Mouse (Mus musculus): Measurements from ENCODE around the gene Ep300. TPM values are rescaled to one million over a fixed set of nuclear protein-coding genes. Genes with fewer than 3 reads are reported as not detected.
A peak's percentile ranks its signal among the peaks of the same experiment; 100 is the strongest.

Gene Ep300
- total and polyA plus RNA-seq, 3 experiments, result 11.6 to 45.2 (median 32.3) TPM

DNA sequence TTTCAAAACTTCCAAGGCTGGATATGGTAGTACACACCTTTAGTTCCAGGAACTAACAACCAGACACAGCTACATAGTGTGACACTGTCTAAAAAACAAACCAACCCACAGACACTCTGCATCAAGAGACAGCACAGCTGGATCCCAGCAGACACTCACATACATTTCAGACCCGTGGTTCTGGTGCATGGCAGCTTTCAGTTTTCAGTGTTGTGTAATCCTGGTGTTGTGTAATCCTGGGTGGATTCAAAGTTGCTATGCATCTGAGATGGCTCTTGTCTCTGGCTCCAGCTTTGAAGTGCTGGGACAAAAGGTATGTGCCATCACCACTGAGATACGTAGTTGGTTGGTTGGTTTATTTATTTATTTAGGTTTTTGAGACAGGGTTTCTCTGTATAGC, 113.4 kb downstream of the Ep300 start:
- Histone ChIP-seq H3K27me3 (ENCODE audit: control insufficient read depth in 1 of 2, insufficient read depth in 2 of 2, low read length in 2 of 2) (no peaks in the 10 kb centered on the region), H3K79me2 (ENCODE audit: control insufficient read depth, insufficient read depth, low read length, poor library complexity) (no peaks in the 10 kb centered on the region), H3K4me1 (ENCODE audit: control insufficient read depth in 1 of 2, insufficient read depth in 2 of 2, low read length in 2 of 2) (peaks cover 2 to 11% of the 10 kb centered on the region in 2 experiments; a peak in 2 of 4 replicates), H3K36me3 (ENCODE audit: control insufficient read depth in 1 of 2, insufficient read depth in 2 of 2, low read length in 2 of 2) (peaks cover 0 to 8% of the 10 kb centered on the region in 2 experiments; a peak in 1 of 4 replicates), H3K9ac (ENCODE audit: control insufficient read depth, low read depth, low read length, poor library complexity, severe bottlenecking) (no peak overlapping the region), H3K9me3 (replicated peaks; ENCODE audit: insufficient read depth, low read length) (no peaks in the 10 kb centered on the region), H3K4me3 (ENCODE audit: control insufficient read depth in 1 of 2, insufficient read depth in 1 of 2, low read depth in 2 of 2, low read length in 2 of 2) (no peak overlapping the region), H3K27ac (ENCODE audit: control insufficient read depth, low read depth, low read length) (no peak overlapping the region)
- no peak for DNase-seq (ENCODE audit: low read depth, low spot score)
- TF ChIP-seq E2F4 (IDR thresholded peaks at IDR 0.05; ENCODE audit: borderline replicate concordance, low read depth, low read length) (no peak), ELF1 (IDR thresholded peaks at IDR 0.05; ENCODE audit: low read depth, low read length) (no peak), ZKSCAN1 (IDR thresholded peaks at IDR 0.05; ENCODE audit: low read depth, low read length) (no peak), UBTF (IDR thresholded peaks at IDR 0.05; ENCODE audit: borderline replicate concordance, insufficient read depth, low read depth, low read length) (no peak), TCF12 (IDR thresholded peaks at IDR 0.05; ENCODE audit: low read depth, low read length) (no peak), POLR2A (IDR thresholded peaks at IDR 0.05; ENCODE audit: control insufficient read depth in 1 of 2, insufficient read depth in 1 of 2, low read depth in 1 of 2, low read length in 2 of 2, poor library complexity in 1 of 2) (no peak), GATA1 (IDR thresholded peaks at IDR 0.05; ENCODE audit: low read depth, low read length) (no peak), MEF2A (IDR thresholded peaks at IDR 0.05; ENCODE audit: extremely low read depth, insufficient replicate concordance, low read depth, low read length, poor library complexity, severe bottlenecking) (no peak), RCOR1 (IDR thresholded peaks at IDR 0.05; ENCODE audit: low read depth, low read length) (no peak), USF1 (IDR thresholded peaks at IDR 0.05; ENCODE audit: low read depth, low read length) (no peak), POLR2AphosphoS2 (IDR thresholded peaks at IDR 0.05; ENCODE audit: low read length) (no peak), BHLHE40 (IDR thresholded peaks at IDR 0.05; ENCODE audit: borderline replicate concordance, low read depth, low read length) (no peak), MYC (IDR thresholded peaks at IDR 0.05; ENCODE audit: low read depth, low read length) (no peak), JUND (IDR thresholded peaks at IDR 0.05; ENCODE audit: low read depth, low read length) (no peak), ZNF384 (IDR thresholded peaks at IDR 0.05; ENCODE audit: low read depth, low read length) (no peak), ZMIZ1 (IDR thresholded peaks at IDR 0.05; ENCODE audit: low read depth, low read length) (no peak), CHD1 (IDR thresholded peaks at IDR 0.05; ENCODE audit: low read depth, low read length) (no peak)

DNA sequence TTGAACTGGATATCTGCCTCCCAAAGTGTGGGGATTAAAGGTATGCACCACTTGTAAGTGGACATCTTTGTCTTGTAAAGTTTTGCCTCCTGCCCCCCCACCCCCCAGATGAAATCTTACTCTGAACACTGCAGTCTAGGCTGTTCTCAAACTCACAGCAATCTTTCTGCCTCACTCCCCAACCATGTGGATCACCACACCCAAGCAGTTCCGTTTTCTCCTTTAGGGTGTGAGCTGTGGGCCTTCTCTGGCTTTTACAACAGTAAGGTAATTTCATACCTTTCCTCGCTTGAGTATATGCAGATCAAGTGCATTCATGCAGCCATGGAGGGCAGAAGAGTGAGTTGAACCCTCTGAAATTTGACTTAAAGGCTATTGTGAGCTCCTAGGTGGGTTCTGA, 115.0 kb downstream of the Ep300 start:
- Histone ChIP-seq H3K4me3 (ENCODE audit: control insufficient read depth in 1 of 2, insufficient read depth in 1 of 2, low read depth in 2 of 2, low read length in 2 of 2) (no peak overlapping the region), H3K79me2 (ENCODE audit: control insufficient read depth, insufficient read depth, low read length, poor library complexity) (no peaks in the 10 kb centered on the region), H3K36me3 (ENCODE audit: control insufficient read depth in 1 of 2, insufficient read depth in 2 of 2, low read length in 2 of 2) (peaks cover 2 to 8% of the 10 kb centered on the region in 2 experiments; a peak in 3 of 4 replicates), H3K4me1 (ENCODE audit: control insufficient read depth in 1 of 2, insufficient read depth in 2 of 2, low read length in 2 of 2) (peaks cover 2 to 11% of the 10 kb centered on the region in 2 experiments; a peak in 2 of 4 replicates), H3K27ac (ENCODE audit: control insufficient read depth, low read depth, low read length) (peak overlapping the region; percentile 50), H3K9ac (ENCODE audit: control insufficient read depth, low read depth, low read length, poor library complexity, severe bottlenecking) (0 out of 2 replicates have a peak overlapping the region, but pooled peaks have one; percentile 3), H3K27me3 (ENCODE audit: control insufficient read depth in 1 of 2, insufficient read depth in 2 of 2, low read length in 2 of 2) (no peaks in the 10 kb centered on the region), H3K9me3 (replicated peaks; ENCODE audit: insufficient read depth, low read length) (no peaks in the 10 kb centered on the region)
- peak; percentile 82 for DNase-seq (ENCODE audit: low read depth, low spot score)
- no peak for TF ChIP-seq NRF1 (IDR thresholded peaks at IDR 0.05; ENCODE audit: insufficient read depth, low read depth, low read length, poor library complexity, severe bottlenecking)
- peak; percentile 72 for TF ChIP-seq MXI1 (IDR thresholded peaks at IDR 0.05; ENCODE audit: low read depth, low read length)
- peak; percentile 30; the same call in 1 of the 2 replicates for TF ChIP-seq RCOR1 (IDR thresholded peaks at IDR 0.05; ENCODE audit: low read depth, low read length)
- no peak for TF ChIP-seq CHD2 (IDR thresholded peaks at IDR 0.05; ENCODE audit: low read length)
- TF ChIP-seq MYC (IDR thresholded peaks at IDR 0.05; ENCODE audit: low read depth, low read length), result peak; percentile 80; the same call in 1 of the 2 replicates
